Mouse (Mus musculus) erythroblast, embryonic 14.5 days (primary cell): ENCODE measurements around the gene Hap1.

Experiments used
- GATA1 ChIP-seq: IDR thresholded peaks from 2 replicates; pipeline ENCODE4 v1.6.1; 2012; ENCODE audit warnings: low read length, inconsistent platforms, mixed read lengths
- TAL1 ChIP-seq: IDR thresholded peaks from 3 replicates; pipeline ENCODE4 v1.6.1; 2012; ENCODE audit warnings: low read length, inconsistent platforms, mixed read lengths

DNA sequence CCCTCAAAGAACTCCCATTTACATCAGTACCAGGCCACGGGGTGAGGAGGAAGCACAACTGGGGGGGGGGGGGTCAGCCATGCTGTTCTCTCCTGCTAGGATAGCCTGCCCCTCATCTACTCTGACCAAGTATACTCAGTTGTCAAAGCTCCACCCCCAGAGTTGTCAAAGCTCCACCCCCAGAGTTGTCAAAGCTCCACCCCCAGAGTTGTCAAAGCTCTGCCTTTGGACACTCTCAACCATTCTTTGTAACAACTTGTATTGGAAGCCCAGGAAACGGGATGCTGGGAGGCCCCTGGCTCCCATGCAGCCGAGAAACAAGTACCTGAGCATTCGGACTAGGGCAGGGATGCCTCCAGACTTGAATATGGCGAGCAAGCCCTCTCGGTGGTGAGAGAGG lies 26.8 kb upstream of the Hap1 start:
- TF ChIP-seq GATA1 (no peak), TAL1 (no peak)
